Mouse (Mus musculus) spleen, adult 2 months (tissue): ENCODE results near the gene Nt5c1b. TPM values are rescaled to one million over a fixed set of nuclear protein-coding genes. Genes with fewer than 3 reads are reported as not detected.

Source experiments
- DNase-seq, 2 experiments: peaks; one replicate each; pipeline versions ENCODE4 v3.0.0 to v3.0.0-alpha.2; 2012 to 2021; ENCODE audit warnings: low spot score in 2 of 2, low read depth in 1 of 2
- H3K27ac ChIP-seq: fragments of 200-500 bp; 2 replicates; pipeline ENCODE4 v1.5.1; 2012; ENCODE audit warnings: low read length, inconsistent platforms; ENCODE audit not compliant: insufficient read depth
- H3K27me3 ChIP-seq: fragments of 200-500 bp; 2 replicates; pipeline ENCODE4 v1.6.1; 2012; ENCODE audit warnings: mild to moderate bottlenecking, moderate library complexity, low read length, inconsistent platforms; ENCODE audit not compliant: control insufficient read depth, insufficient read depth
- H3K36me3 ChIP-seq: fragments of 200-500 bp; 2 replicates; pipeline ENCODE4 v1.6.1; 2012; ENCODE audit warnings: mild to moderate bottlenecking, low read length, inconsistent platforms; ENCODE audit not compliant: control insufficient read depth, insufficient read depth
- H3K4me1 ChIP-seq: fragments of 200-500 bp; 2 replicates; pipeline ENCODE4 v1.6.1; 2011; ENCODE audit warnings: inconsistent platforms; ENCODE audit not compliant: control insufficient read depth, insufficient read depth, insufficient read length
- H3K4me3 ChIP-seq: fragments of 200-500 bp; 2 replicates; pipeline ENCODE4 v1.5.1; 2011; ENCODE audit warnings: mild to moderate bottlenecking, inconsistent platforms; ENCODE audit not compliant: insufficient read depth, insufficient read length; ENCODE audit errors: extremely low read depth
- CTCF ChIP-seq: fragments of 200-500 bp; IDR thresholded peaks from 2 replicates; pipeline ENCODE4 v1.5.1; 2011; ENCODE audit warnings: mild to moderate bottlenecking, inconsistent platforms; ENCODE audit not compliant: insufficient read depth, insufficient read length, insufficient replicate concordance; ENCODE audit errors: extremely low read depth
- POLR2A ChIP-seq: fragments of 200-500 bp; IDR thresholded peaks from 2 replicates; pipeline ENCODE4 v1.6.1; 2011; ENCODE audit warnings: low read depth, low read length, inconsistent platforms
- WGBS: fragments of 180-500 bp; shearing (Covaris S2); methylation state at CpG from one replicate; pipeline ENCODE4 v1.1.7; 2018; 5-methylcytosine and 5-hydroxymethylcytosine counted together
- polyA plus RNA-seq: library from polyadenylated mRNA; depleted of rRNA; stranded (reverse); fragments of >200 nt; gene quantifications from 2 replicates; pipeline ENCODE4 v1.2.3, GENCODE M21; 2012; rRNA removed

Nt5c1b gene
- polyA plus RNA-seq: not detected in 2 replicates

- H3K36me3 ChIP-seq: no peaks in the 10 kb centered on the region
- DNase-seq: no peak
- no peak within 1 kb of the TSS for H3K4me3 ChIP-seq
- no peaks in the 10 kb centered on the region for H3K4me1 ChIP-seq
- TF ChIP-seq POLR2A: no peak
- TF ChIP-seq CTCF: no peak
- no peak within 1 kb of the TSS for H3K27ac ChIP-seq
- WGBS: 76% methylated on average over 3 of the region's 3 CpGs
- H3K27me3 ChIP-seq: no peaks in the 10 kb centered on the region
Observed at GRCm38 (mm10) chr12:10369673-10370072, at the start of gene Nt5c1b. Gene Nt5c1b (plus strand): TSS chr12:10369973.

- no peaks in the 10 kb centered on the region for H3K4me1 ChIP-seq
- TF ChIP-seq CTCF (no peak), POLR2A (no peak)
- no peaks in the 10 kb centered on the region for H3K27me3 ChIP-seq
- no peak overlapping the region for H3K27ac ChIP-seq
- no peaks in the 10 kb centered on the region for H3K36me3 ChIP-seq
- DNase-seq: no peak
- 93% methylated on average over 10 of the region's 10 CpGs for WGBS
- no peak overlapping the region for H3K4me3 ChIP-seq
Observed at GRCm38 (mm10) chr12:10327651-10328050, 42.1 kb upstream of the Nt5c1b start.

- Histone ChIP-seq H3K4me3 (no peak overlapping the region; the same call in 1 of the 2 replicates), H3K36me3 (no peaks in the 10 kb centered on the region), H3K27me3 (no peaks in the 10 kb centered on the region), H3K27ac (no peak overlapping the region), H3K4me1 (no peaks in the 10 kb centered on the region)
- no peak for DNase-seq
- 88% methylated on average over 2 of the region's 2 CpGs for WGBS
- TF ChIP-seq POLR2A: no peak
- TF ChIP-seq CTCF: no peak
Observed at GRCm38 (mm10) chr12:10329460-10329859, 40.3 kb upstream of the Nt5c1b start.

- no peak for DNase-seq
- 60% methylated on average over 5 of the region's 5 CpGs for WGBS
- H3K27ac ChIP-seq: no peak overlapping the region
- no peak for TF ChIP-seq POLR2A
- no peak for TF ChIP-seq CTCF
- H3K36me3 ChIP-seq: no peaks in the 10 kb centered on the region
- H3K4me3 ChIP-seq: no peak overlapping the region
- H3K4me1 ChIP-seq: no peaks in the 10 kb centered on the region
- no peaks in the 10 kb centered on the region for H3K27me3 ChIP-seq
Observed at GRCm38 (mm10) chr12:10340604-10341003, 29.2 kb upstream of the Nt5c1b start.

GRCm38 (mm10) chr12:10350706-10351105 lies 19.1 kb upstream of the Nt5c1b start:
- Histone ChIP-seq H3K27me3 (no peaks in the 10 kb centered on the region), H3K4me3 (no peak overlapping the region), H3K27ac (no peak overlapping the region), H3K4me1 (no peaks in the 10 kb centered on the region), H3K36me3 (no peaks in the 10 kb centered on the region)
- TF ChIP-seq POLR2A: no peak
- TF ChIP-seq CTCF: no peak
- WGBS: 75% methylated on average over 3 of the region's 3 CpGs
- DNase-seq: no peak

- no peaks in the 10 kb centered on the region for H3K36me3 ChIP-seq
- no peak overlapping the region for H3K4me3 ChIP-seq
- H3K4me1 ChIP-seq: no peaks in the 10 kb centered on the region
- DNase-seq: no peak
- H3K27me3 ChIP-seq: no peaks in the 10 kb centered on the region
- H3K27ac ChIP-seq: no peak overlapping the region
- TF ChIP-seq POLR2A (no peak), CTCF (no peak)
- WGBS: 54% methylated on average over 6 of the region's 6 CpGs
Observed at GRCm38 (mm10) chr12:10357756-10358155, 12.0 kb upstream of the Nt5c1b start.

- Histone ChIP-seq H3K27ac (peak within 1 kb of the TSS; percentile 92), H3K4me1 (no peaks in the 10 kb centered on the region), H3K4me3 (peak within 1 kb of the TSS; percentile 89), H3K36me3 (peaks cover 4% of the 10 kb centered on the region; the same call in 1 of the 2 replicates), H3K27me3 (peaks cover 2% of the 10 kb centered on the region; the same call in 1 of the 2 replicates)
- WGBS: under 1% methylated on average over 53 of the region's 53 CpGs
- peak; percentile 88 to 95 for DNase-seq
- peak; percentile 33; the same call in 1 of the 2 replicates for TF ChIP-seq CTCF
- TF ChIP-seq POLR2A: peak; percentile 54
Observed at GRCm38 (mm10) chr12:10390671-10391441, 21.1 kb downstream of the Nt5c1b start, which contains the start of gene Rdh14. Gene Rdh14 (plus strand): TSS chr12:10390772.
